Mouse (Mus musculus) WW6 (cell line): ENCODE measurements around the gene Grb7.

Source experiments
- DNase-seq: peaks from one replicate; pipeline ENCODE4 v3.0.0-alpha.2; 2013; ENCODE audit warnings: low read depth, low spot score

Grb7 gene

DNA sequence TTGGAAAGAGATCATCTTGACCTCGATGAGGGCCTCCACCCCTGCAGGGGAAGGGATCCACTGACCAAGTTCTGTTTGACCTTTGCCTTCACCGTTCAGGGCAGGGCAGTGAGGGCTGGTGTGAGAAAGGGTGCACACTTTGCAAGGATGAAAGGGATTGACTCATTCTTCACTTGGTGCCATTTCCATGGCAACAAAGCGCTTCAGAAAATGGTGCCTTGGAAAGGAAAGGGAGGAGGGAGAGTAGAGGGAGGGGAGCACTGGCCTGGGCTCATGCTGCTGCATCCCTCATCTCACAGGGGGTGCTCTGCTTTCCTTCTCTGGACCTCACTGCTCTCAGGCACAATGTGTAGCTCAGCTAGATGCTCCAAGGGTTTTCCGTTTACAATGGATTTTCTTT lies 26.5 kb downstream of the Grb7 start:
- no peak for DNase-seq

DNA sequence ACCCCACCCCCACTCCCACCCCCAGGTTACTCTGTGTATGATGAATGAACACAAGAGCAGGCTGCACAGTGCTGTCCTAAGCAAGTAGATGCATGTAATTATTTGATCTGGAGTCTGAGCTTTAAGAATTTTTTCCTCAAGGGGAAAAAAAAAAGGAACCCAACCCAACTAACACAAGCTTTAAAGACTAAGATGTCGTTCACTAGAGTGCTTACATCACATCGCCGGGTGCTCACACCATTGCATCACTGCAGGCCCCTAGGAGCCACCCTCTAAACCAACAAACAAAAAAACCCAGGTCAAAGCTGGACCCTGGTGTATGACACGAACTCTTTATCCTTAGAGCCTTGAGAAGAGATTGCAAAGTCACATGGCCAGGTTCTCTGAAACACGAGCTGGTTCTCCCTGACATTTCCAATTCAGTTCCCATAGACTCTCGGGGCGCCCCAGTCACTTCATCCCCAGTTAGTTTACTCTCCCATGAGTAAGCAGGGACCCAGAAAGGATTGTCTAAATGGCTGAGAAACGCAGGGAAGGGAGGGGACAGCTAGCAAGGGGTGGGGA lies 27.8 kb downstream of the Grb7 start:
- DNase-seq: no peak

DNA sequence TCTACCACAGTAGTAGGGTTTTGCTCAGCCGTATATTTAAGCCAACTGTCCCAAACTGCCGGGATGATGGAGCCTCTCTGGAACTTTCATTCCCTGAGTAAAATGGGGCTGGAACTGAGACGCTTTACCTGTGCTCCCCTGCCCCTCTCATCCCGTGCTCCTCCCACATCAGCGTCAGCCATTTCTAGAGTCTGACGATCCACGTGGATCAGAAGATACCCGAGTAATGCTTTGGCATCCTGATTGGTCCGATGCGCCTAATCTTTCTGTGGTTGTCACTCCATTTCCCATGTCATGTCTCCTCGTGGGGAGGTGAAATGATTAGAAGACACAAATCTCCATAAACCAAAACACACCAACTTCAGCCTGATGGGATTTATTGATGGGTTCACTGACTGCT lies 28.8 kb downstream of the Grb7 start:
- no peak for DNase-seq

DNA sequence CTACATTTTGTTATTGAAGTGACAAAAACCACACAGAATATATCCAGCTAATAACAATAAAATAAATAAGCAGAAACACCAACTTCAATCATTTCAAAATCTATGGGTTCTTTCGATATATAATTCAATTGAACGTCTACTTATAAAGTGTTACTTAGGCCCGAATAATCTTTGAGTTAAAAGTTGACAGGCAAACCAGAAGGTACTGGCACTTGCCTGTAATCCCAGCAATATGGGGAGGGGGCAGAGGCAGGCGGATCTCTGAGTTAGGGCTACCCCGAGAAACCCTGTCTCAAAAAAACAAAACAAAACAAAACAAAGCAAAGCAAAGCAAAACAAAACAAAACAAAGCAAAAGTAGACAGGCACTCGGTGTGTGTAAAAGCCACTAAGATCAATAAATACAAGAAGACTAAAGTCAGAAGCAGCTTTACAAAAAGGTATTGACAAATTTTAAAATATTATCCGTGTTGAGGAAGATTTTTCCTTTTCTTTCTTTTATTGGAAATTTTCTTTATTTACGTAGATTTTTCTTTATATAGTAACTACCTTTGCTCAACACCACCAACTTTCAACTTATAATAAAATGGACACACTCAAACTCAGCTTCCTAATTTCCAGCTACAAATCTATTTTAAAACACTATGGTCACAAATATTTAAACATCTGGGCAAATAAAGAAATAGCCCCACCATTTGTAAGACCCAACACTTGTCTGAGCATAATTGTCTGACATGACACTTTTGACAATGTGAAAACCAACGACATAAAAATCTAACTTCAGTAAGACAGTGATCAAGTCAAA lies 29.6 kb downstream of the Grb7 start:
- no peak for DNase-seq

DNA sequence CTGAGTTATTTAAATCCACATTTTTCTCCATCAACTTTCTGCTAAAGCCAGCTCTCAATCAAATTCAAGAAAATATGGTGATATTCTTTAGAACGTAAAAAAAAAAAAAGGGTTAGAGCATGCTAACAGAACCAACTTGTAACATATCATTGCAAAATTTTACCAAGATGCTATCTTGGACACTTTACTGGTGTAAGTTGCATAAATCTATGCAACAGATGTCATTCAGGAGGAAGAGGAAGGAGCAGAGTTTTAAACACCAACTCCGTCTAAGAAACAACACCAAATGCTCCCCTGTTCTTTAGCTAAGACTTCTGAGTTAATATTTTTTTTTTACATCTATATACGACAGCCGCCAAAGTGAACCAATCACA lies 30.2 kb downstream of the Grb7 start:
- DNase-seq: no peak

DNA sequence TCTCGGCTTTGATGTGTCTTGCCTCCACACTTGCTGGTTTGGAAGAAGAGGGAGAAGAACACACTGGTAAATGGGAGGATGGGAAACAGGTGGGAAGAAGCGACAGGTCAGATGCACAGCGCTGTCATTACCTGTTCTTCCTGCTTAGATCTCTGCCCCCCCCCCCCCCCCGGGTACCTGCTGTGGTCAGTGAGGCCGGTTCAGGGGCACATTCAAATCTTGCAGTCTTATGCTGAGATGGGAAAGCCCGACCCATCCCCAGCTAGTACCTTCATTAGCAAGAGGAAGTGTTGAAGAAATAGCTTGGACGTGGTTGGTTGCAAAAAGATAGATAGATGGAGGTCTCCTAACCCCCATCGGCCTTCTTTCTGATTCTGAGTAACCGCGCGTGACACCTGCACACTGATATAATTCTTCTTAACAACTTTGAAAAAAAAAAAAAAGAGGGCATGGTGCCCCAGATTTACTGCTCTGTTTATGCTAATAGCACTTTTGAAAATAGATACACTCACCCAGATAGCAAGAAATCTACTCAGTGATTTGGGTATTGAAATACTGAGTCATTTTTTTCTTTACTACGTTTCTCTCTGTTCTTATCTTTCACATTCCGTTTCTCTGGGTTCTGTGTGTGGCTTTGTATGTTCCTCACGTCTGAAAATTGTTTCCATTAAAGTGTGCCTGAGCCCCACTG lies 31.0 kb downstream of the Grb7 start:
- DNase-seq: no peak

DNA sequence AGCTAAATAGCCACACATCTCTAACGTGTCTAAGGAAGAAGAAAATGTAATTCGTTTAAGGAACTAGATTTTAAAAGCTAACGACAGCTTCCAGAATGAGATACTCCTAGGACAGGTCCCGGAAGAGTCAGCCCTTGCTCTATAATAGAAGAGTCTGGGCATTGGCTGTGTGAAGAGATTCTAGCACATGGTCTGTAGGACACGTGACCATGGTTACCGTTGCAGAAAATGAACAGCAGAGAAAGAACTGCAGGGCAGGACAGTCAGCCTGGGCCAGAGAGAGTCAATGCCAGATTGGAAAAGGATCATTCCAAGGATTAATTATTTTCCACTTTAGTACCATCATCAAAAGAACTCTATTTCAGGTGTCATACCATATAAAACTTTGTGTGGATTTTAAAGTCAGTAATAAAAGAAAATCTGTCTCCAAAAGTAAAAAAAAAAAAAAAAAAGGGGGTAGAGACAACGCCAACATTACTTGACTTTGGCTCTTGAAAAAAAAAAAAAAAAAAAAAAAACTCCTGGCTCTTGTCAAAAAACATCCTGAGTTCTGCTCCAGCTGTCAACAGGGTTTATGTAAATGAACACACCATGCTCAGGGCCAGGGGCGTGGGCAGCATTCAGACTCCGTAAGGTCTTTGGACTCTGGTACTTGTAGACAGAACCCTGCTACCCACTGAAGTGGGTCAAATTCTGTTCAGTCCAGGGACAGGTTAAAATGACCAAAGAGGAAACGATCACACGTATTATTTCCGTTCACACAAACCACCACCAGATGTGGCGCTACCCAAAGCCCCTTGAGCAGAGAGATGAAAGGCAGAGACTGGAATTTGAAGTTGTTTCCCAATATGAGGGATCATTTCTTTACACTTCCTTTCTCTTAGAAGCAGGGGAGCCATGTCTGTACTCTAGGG lies 33.1 kb downstream of the Grb7 start:
- DNase-seq: no peak

DNA sequence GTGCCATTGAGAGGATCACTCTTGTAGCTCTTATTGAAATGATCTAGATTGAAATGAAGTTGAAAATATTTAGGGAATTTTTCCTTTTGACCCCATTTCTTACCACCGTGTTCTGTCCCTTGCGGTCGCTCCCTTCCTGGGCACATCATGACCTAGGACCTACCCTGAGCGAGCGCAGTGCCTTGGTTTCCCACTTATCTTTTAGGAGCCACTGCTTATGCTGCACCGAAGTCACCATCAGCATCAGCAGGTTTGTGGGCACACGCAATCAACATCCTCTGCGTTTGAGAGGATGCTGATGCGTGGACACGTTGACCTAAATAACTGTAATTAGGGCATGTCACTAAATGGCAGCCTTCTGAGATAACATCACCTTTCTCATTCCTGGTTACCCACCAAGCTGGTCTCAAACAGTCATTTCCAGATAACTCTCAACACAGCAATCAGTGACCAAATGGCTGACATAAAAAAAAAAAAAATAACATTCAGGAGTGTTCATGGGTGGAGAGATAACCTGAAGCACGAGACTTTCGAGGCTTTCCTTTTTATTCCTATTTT lies 33.8 kb downstream of the Grb7 start:
- DNase-seq: no peak

DNA sequence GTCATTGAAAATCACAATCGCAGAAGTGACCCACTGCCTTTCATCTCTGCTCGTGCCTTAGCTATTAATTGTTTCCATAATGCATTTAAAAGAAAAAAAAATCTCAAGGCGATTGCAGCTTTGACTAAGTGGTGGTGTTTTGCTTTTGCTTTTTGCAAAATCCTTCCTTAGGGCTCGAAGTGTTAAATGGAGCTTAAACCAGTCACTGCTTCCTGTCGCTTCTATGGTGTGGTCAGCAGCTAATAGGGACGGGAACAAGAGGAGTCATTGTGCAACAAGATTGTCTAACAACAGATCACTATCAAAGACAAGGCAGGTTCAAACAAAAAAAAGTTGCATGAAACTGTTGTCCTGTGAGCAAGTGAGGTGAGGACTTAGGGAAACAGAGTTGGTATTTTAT lies 35.0 kb downstream of the Grb7 start:
- DNase-seq: no peak

DNA sequence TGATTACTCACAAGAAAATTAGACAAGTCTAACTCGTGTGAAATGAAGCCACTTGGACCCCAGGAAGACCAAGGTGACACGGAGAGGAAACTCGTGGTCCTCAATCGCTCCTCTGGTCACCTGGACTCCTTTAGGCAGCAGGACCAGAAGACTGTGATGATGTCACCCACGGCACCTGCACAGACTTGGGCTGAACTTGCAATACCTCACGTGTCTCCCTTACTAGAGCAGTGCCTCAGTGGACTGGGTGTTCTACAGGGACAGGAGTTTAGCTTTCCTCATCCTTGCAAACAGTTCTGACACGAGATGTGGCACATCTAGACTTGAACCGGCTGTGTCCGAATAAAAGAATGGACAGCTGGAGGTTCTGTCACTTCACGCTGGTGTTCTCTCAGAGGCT lies 35.9 kb downstream of the Grb7 start:
- DNase-seq: no peak

DNA sequence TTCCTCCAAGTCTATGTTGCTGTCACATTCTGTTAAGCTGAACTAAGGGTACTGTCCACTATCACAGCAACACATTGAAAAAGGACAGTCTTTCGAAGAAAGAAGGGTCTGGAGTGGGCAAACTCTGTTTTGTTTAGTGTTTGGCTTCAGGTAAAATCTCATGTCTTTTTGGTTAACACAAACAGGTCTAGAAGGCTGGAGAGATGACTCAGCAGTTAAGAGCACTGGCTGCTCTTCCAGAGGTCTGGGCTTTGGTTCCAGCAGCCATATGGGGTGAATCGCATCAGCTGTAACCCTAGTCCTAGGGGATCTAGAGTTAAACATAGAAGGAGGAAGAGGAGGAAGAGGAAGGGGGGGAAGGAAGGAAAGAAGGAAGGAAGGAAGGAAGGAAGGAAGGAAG lies 39.6 kb downstream of the Grb7 start:
- DNase-seq: no peak

DNA sequence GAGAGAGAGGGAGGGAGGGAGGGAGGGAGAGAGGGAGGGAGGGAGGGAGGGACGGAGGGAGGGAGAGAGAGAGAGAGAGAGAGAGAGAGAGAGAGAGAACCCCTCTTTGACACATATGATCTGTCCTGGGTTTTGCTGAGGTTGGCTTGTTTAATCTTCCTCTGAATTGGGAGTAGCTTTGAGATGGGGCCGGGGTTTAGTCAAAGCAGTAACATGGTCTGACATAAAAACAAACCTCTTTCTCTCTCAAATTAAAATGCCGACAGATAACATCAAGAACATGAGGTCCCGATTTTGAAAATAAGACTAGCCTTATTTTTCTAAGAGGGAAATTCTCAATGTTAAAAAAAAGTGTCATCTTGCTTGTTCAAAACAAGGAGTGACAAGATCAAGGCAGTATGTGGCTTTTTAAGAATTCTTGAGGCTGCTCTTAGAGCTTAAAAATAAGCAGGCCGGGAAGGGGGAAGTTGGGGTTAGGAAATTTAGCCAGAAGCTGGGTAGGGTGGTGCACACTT lies 41.4 kb downstream of the Grb7 start:
- DNase-seq: no peak

DNA sequence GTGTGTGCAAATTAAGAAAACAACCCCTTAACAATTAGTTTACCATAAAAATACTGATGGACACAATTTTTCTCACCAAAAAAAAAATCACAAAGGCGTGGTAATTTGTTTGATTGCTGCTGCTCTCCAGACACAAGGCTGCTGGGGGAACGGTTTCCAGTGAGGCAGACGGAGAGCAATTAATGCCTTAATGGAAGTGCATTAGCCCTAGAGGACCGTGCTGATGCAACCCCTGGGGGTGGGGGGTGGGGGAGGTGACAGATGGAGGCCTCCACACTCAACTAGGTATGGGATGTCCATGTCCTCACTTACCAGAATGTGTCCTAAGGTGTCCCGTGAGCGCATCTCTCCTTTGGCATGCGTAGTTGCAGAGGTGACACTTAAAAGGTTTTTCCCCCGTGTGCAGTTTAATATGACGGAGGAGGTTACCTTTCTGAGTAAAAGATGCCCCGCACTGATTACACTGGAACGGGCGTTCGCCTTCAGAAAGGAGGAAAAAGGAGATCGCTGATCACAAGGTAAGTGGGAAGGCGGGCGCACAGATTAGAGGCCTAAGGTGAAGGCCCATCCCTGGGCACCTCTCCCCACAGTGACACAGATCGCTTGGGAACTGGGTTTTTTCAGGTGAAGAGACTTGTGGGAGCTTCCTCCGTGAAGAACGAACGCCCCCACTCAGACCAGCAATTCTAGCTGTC lies 42.5 kb downstream of the Grb7 start:
- no peak for DNase-seq

DNA sequence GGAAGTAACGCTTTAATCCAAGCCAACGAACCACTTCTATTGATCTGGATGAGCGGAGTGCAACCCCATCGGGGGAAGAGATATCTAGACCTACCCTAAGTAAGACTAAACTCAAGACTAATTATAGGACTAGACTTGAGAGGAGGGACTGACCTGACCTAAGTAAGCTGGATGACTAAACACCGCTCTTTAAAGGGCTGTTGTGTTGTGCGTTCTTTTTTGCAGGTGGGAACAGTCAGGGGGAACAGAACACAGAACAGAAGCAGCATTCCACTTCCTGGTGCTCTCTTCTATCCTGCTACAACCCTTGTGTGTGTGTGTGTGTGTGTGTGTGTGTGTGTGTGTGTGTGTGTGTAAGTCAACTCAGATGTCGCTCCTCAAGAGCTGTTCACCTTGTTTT lies 45.4 kb downstream of the Grb7 start:
- no peak for DNase-seq

DNA sequence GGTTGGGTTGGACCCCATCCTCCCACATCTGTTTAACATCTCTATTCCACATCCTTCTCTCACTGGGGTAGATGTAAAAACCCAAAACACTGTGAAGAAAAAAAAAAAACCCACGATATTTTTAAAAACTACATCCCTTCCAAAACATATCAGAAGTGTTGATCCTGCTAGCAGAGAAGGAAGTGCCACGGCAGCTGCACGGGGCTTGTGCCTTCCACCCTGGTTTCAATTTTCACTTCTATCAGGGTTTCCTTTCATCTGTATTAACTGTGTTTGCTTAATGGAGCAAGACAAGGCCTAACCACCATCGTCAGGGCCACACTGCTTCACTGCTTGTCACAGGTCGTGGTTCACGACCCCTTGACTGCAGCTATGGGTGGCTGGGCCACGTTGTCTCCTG lies 46.8 kb downstream of the Grb7 start:
- DNase-seq: no peak

DNA sequence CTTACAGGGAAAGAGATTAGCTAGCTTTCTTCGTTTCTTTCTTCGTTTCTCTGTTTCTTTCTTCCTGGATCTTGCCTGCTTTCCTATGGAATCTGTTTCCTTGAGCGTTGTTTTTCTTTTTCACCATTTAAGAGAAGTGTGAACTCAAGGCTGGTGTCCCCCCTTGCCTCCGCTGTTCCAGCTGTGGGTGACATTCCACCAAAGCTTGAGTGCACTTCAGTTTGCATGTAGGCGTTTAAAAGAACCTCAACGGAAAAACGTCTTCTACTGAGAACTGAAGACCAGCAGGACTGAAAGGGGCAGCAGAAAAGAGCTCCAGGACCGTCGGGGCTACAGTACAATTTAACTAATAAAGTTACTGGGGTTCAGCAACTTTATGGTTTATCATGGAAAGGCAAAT lies 47.2 kb downstream of the Grb7 start:
- DNase-seq: no peak

DNA sequence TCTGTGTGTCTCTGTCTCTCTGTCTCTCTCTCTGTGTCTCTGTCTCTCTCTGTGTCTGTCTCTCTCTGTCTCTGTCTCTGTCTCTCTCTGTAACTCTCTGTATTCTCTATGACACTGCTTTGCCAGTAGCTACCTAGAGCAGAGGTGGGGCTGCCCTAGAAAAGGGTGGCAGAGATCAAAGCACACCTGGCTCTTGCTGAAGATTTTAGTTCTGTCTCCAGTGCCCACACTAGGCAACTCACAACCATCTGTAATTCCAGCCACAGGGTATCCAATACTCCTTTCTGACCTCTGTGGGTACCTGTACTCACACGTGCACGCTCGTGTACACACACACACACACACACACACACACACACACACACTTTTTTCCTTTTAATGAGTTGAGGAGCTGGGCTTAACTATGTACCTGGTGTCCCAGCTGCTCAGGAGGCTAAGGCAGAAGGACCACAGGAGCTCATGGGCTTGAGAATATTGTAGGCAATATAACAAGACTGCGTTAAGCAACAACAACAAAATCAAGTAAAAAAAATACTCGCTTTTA lies 49.1 kb downstream of the Grb7 start:
- no peak for DNase-seq

DNA sequence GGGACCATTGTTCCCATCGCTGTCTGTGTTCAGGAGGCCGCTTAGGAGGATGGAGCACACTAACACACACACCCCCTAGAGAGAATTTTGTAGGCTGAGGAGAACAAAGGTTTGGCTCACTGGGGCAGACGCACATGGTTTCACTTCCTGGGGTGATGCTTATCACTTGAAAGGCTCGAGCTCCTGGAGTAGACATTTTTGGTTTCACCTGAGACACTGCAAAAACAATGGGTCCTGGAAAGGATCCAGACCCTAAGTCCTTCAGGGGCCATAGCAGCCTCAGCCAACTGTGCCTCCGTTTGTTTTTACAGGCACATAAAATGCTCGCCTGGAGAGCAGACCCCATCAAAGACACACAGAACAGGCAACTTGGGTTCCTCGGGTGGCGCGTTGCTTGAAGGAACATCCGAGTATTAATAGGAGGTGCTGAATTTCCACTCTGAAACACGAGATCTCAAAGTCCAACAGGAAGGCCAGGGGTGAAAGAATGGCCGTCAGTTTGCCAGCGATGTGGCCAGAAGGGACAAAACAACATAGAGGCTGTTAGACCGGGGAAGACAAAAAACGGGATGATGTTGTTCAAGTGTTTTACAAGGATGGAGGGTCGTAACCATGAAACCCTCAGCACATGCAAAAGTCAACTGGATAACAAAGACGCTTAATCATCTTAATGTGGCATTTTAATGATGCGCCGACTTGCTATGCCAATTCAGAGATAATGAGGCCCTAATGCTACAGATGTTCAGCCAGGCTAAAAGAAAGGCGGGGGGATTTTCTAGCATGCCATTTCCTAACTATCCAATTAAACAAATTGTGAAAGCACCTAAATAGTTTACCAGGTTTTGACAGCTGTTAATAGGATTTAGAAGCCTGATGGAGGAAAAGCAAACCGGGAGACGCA lies 51.4 kb downstream of the Grb7 start:
- no peak for DNase-seq

DNA sequence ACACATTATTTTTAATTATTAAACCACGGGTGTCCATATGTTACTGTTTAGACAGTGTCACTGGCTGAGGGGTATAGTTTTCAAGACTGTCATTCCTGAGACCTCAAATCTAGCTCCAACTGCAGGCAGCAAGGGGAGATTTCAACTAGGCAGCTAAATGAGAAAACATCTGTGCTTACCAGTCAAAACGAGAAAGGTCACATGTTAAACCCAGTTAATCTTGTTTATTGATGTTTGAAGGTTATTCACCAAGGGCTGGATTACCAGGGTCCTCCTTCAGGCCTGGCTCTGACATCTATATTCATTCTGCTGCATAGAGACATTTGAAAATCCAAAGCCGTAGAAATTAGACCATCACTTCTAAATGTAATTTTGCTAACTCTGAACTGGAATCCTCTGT lies 58.7 kb downstream of the Grb7 start:
- no peak for DNase-seq
